Mouse (Mus musculus) retina, embryonic 14.5 days (tissue): Measurements from ENCODE around the gene Plcd4.
A peak's percentile ranks its signal among the peaks of the same experiment; 100 is the strongest.
"Not testable (repeated sequence)": the region's sequence is repeated elsewhere in the genome, so short reads cannot be mapped to it uniquely, and the experiment has no call there.

ENCODE experiments used
- DNase-seq: peaks from one replicate; pipeline ENCODE4 v3.0.0-alpha.2; 2015; ENCODE audit warnings: low spot score

The Plcd4 gene

DNA sequence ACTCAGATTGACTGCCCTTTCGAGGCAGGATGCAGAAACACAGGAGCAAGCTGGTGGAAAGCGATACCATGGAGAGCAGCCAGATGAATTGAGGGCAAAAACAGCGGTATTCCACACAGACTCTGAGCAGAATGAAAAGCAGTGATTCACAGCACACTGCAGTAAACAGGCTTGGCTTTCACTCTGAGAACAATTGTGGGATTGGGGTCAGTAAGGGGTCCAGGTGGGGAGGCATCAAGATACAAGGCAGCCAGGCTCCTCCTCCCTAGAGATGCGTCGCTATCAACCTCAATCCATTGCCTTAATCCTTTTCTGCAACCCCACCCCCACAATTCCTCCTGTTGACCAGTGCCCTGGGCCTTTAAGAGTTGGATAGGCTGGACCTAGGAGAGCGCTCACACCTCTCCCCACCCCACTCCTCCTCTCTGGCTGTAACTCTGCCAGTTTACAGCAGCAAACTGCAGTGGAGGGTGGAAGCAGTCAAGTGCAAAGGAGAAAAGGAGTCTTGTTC lies at the start of gene Plcd4:
Plcd4 (plus strand) TSS at position 438 of the 511 bp plus-strand sequence.
- DNase-seq = peak; percentile 56

DNA sequence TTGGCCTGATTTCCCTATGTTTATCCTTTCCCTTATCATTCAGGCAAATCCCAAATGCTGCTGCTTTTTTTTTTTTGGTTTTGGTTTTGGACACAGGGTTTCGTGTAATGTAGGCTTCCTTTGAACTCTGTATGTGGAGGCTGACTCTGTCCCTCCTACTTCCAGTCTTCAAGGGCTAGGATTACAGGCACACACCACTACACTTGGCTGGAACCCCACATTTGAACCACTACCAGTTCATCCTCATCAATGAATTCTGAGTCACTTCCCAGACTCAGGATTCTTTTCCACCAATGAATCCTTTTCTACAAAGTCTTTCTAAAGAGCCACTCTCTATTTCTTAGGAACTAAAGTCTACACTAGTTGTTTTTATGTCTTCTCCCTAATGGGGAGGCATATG lies 41.6 kb upstream of the Plcd4 start:
- DNase-seq = no peak

DNA sequence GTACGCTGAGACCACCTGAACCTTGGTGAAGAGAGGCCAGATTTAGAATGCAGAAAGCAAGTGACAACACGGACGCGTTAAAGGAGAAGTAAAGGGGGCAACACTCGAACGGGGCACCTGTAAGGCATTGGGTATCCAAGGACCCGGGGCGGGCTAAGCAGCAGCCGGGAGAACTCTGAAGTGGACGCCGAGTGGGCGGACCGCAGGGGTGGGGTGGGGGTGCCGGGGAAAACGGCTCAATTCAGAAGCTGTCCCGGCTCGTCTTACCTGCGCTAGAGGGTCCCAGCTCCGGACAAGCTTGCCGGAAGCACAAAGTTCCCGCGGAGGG lies 37.3 kb upstream of the Plcd4 start:
- DNase-seq = no peak

DNA sequence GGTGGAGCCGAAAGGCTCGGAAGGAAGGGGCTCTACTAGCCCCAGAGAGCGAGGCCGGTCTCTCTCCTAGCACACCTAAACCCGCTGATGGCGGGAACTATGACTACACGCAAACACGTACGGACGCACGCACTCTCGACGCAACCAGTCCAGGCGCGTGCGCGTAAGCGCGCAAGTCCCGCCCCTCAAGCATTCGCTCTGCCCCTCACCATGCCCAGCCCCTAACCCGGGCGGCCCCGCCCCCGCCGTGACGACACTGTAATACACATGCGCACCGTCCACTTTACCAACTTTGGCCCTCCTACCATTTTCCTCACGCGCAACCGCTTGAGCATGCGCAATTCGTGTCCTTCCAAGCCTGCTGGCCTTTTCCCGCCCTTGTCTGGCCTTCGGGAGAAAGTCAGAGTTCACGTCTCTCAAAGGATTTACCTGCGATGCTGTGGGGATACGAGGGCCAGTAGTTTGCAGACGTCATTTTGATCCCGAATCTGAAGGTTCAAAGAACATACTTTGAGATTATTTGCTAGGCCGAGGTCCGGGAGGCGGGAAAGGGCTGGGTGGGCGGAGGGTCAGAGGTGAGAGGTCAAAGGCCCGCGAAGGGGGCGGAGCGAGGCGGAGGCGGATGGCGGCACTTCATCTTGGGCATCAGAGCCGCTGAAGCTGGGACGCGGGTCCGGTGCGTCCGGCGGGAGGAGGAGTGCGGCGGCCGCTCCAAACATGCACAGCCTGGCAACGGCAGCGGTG lies 36.8 kb upstream of the Plcd4 start, which contains the start of gene Cnot9:
Cnot9 (plus strand) TSS at position 338 of the 744 bp plus-strand sequence.
- DNase-seq = peak; percentile 99

DNA sequence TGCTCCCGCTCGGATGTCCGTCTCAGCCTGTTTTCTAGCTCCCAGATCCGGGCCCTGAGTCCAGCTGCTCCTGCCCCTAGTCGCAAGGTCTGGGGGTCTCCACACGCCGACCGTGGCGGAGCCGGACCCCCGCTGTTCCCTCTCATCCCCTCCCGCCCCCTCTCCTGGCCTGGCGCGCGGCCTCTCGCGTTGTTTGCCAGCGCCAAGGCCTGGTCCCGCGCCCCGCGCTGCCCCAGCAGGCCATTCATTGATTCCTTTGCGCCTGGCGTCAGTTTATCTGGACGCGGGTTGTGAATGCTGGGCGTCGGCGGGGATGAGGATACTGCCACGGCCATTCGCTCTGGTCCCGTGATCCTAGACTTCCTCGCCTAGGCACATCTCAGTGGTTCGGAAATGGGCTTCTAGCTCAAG lies 36.2 kb upstream of the Plcd4 start:
- peak; percentile 87 for DNase-seq

DNA sequence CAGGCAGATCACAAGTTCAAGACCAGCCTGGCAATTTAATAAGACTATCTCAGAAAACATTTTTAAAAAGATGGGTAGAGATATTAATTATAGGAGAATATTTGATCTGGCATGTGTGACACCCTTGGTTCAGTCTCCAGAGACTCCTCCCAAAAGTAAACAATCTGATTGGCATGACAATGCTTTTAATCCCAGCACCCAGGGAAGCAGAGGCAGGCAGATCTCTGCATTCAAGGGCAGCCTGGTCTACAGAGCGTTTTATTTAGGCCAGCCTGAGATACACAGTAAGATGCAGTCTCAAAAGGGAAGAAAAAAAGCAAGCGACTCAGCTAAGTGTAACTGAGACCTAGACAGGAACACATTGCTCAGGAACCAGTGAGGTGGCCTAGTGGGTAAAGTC lies 34.9 kb upstream of the Plcd4 start:
- DNase-seq = no peak

DNA sequence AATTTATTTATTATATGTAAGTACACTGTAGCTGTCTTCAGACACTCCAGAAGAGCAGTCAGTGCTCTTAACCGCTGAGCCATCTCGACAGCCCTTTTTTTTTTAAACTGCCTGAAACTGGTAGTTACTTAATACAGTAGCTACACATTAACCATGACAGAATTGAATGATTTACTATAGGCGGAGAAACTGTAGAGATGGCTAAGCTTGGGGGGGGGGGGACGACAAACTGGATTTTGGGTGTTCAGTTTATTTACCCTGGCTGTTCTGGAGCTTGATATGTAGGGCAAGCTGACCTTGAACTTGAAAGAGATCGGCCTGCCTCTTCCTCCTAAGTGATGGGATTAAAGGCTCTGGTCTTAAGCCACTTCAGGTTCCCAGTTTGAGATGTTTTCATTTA lies 31.4 kb upstream of the Plcd4 start:
- DNase-seq = no peak

DNA sequence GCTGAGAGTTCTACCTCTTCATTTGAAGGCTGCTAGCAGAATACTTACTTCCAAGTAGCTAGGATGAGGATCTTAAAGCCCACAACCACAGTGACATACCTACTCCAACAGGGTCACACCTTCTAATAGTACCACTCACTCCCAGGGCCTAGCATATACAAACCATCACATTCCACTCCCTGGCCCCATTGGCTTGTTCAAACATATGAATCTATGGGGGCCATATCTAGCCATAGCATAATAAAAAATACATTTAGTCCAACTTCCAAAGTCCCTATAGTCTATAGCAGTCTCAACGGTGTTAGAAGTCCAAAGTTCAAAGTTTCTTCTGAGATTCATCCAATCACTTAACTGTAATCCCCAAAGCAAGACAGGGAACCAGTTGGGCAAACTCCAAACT lies 29.7 kb upstream of the Plcd4 start:
- not testable (repeated sequence) for DNase-seq

DNA sequence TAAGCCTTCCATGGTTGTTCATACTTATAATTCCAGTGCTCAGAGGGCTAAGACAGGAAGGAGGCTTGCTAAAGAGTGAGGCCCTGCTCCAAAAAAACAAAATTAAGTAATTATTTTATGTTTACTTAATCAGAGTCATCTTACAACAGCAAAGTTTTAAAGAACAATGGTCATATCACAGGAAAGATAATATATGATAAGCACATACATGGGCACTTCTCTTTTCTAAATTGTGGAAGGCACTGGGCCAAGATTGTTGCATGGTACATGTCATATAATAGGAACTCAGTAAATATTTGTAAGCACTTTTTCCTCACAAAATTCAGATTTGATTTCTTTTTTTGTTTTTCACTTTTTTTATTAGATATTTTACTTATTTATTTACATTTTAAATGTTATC lies 22.8 kb upstream of the Plcd4 start:
- DNase-seq = no peak

DNA sequence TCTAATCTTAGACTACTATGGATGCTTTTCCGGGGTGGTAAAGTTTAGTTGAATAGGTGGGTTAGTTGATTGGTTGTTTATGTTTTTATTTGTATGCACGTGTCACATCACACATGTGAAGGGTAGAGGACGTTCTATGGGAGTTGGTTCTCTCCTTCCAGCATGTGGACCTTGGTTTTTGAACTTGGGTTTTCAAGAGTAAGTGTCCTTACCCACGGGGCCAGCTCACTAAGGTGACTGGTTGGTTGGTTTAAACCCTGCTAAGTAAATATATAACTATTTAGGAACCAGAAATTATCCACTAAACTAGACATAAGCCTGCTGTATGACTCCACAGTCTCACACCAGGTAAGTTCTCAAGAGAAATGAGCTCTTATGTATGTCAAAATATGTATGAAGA lies 17.9 kb upstream of the Plcd4 start:
- no peak for DNase-seq

DNA sequence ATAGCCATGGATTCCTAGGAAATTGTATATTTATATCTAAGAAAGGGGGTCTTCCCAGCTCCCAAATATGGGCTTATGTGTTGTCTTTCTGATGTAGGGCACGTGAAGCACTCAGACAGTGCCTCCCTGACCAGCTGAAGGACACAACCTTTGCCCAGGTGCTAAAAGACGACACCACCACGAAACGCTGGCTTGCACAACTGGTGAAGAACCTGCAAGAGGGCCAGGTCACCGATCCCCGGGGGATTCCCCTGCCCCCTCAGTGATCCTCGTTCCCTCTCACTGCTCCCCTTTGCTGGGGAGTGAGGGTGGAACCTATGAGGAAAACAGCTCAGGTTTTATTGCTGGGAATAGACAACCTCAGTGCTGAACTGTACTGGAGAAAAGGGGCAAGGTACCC lies 14.1 kb upstream of the Plcd4 start:
- no peak for DNase-seq

DNA sequence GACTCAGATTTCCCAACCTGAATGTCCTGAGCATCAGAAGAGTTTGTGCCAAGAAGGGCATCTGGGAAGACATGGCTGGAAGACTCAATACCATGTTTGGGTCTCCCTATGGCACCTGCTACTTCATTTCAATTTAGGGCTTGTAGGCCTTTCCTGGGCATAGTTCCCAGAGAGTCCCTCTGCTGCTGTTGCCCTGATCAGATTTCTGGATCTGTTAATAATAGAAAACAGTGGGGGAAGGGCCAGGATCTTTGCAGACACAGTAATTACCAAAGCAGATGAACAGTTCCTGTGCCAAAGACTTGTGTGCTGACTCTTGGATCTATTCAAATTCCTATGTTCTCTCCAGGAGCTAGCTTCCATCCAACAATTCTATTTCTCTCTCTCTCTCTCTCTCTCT lies 4.0 kb upstream of the Plcd4 start:
- DNase-seq = no peak

DNA sequence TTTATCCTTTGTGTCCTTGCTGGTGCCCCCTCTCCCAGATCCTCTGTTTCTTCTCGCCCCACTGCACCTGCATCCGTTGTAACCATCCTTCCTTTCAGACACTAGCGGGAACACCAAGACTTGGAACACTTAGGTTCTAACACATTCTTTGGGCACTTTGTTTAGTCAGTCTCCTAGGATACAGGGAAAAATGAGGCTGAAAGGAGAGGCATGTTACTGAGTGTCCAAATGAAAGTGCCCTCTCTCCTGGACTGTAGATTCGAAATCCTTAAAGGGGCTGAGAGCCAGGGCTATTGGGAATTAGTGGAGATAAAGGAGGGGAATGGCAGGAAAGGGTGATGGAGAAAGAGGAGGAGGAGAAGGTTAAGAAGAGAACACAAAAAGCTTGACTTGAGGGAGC lies 1.5 kb downstream of the Plcd4 start, which contains the start of gene Usp37:
Usp37 (minus strand) TSS at position 101 of the 400 bp plus-strand sequence.
- DNase-seq = no peak

DNA sequence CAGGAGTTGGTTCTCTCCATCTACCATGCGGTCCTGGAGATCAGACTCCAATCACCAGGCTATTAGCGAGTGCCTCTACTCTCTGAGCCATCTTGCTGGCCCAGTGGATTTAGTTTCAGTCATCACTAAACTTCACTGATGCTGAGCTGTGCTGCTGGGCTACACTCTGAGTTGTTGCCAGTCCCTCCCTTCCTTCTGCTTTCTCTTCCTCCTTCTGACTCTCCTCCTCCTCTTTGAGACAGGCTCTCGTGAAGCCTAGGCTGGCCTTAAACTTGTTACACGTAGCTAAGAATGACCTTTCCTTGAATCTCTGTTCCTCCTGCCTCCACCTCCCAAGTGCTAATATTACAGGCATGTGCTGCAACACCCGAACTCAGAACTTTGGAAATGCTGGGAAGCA lies 16.4 kb downstream of the Plcd4 start:
- DNase-seq = no peak

DNA sequence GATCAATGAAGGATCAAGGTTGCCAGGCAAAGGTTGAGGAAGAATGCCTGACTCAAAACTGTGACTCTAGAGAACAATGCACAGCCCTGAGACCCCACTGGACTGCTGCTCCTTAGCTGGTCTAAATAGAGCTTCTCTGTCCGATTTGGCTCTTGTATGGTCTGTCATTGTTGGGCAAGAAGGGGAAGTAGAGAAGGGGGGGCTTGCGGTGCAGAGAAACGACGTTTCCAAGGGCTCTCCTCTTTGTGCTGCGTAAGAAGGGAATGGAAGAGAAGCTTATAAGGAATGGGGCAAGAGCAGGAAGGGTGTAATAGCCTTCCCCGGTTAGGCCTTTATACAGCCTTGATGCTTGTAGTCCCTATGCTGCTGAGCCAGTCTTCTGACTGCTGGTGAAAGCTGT lies 23.1 kb downstream of the Plcd4 start:
- DNase-seq = no peak

DNA sequence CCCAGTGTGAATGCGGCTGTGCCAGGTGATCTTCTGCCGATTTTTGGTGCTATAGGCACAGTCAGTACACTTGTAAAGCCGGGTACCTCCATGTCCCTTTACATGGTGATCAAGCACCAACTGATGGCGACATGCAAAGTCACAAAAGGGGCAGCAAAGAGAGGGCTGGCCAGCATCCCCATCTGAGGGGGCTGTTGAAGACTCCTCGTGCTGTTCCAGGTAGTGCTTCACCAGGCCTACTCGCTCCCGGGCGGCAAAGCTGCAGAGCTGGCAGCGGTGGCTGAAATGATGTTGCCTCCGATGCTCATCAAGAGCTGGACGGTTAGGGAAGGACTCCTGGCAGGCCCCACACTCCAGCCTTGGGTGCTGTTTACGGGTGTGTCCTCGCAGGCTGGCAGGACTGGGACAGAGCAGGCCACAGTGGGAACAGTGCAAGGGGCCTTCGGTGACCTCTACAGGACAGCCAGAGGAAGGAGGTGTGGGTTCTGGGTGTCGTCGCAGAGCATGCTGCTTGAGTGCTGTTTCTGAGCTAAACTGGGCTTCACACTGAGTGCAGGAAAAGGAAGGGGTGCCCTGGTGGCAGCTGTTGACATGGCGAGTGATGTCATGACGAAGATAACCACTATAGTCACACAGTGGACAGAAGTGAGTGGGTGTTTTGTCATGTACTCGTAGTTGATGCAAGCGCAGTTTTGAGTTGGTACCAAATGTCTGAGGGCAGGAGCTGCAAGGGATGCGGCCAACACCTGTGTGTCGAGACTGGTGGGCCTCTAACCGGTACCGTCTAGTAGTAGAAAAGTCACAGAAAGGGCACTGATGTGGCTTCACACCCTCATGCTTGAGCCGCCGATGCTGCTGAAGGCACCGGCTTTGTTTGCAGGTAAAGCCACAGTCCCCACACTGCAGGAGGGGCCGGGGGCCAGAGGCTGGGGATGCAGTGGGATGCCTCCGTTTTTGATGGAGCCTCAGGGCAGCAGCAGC lies 27.3 kb downstream of the Plcd4 start:
- DNase-seq = no peak

DNA sequence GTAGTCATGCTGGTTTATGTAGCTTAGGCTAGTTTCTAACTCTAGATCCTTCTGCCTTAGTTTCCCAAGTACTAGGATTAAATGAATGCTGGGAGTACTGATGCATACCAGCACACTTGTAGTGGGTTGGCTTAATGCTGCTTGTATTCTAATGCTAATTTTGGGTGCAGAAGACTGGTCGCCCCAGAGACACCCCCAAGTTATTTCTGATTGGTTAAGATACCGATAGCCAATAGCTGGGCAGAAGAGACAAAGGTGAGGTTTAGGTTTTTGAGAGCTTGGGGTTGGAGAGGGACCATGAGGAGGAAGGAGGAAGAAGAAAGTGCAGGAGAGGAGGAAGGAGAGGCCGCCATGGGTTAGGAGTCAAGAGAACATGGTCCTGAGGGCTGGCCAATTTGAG lies 39.9 kb downstream of the Plcd4 start:
- DNase-seq = no peak

DNA sequence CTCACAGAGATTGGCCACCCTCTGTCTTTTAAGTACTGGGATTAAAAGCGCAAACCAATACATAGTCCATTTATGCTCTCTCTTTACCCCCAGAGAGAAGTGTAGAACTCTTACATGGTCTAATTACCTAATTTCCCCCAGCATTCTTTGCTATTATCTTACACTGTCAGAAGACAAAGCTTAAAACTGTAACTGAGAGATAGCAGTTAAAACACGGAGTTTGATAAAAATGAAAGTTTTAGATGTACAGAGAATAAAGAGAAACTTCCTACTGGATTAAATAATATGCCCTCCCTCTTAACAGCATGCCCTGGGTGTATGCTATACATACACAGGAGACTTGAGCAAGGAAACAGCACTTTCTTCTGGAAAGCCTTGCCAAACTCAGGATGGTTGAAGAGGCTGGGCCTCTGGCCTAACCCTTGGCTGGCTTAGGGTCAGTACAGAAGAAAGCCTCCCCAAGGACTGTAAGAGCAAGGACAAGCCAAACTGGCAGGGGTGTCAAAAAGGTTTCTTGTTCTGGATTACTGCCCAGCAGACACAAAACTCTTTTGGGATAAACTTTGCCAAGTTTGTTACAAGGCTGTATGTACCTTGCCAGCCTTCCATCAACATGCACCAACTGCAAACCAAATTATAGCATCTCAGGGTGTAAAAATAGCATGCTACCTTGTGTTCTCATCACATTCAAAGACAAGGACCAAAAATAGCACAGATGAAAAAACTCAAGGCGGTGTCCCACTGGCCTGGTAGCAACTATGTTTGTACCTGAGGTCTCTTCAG lies 42.1 kb downstream of the Plcd4 start:
- DNase-seq = no peak

DNA sequence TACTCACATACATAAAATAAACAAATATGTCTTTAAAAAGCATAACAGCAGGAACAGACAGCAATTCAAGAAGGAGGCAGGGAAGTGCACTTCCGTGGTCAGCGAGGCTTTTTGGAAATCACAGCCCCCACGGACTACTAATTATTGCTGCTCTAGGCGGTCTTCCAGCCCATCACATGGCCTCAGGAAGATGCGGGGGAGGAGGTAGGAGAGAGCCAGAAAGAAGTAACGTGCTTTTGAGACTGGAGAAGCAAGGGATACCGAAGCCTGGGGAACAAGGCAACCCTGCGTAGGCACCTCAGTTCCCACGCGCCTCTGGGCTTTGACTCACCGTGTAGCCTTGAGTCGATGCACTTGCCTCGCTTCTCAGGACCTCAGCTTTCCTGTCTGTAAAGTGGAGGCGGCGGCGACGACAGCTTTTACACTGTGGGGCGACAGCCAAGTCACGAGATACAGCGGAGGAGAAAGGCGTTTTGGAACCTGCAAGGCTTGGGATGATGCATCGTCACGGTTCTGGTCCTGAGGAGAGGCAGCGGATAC lies 44.6 kb downstream of the Plcd4 start:
- no peak for DNase-seq

DNA sequence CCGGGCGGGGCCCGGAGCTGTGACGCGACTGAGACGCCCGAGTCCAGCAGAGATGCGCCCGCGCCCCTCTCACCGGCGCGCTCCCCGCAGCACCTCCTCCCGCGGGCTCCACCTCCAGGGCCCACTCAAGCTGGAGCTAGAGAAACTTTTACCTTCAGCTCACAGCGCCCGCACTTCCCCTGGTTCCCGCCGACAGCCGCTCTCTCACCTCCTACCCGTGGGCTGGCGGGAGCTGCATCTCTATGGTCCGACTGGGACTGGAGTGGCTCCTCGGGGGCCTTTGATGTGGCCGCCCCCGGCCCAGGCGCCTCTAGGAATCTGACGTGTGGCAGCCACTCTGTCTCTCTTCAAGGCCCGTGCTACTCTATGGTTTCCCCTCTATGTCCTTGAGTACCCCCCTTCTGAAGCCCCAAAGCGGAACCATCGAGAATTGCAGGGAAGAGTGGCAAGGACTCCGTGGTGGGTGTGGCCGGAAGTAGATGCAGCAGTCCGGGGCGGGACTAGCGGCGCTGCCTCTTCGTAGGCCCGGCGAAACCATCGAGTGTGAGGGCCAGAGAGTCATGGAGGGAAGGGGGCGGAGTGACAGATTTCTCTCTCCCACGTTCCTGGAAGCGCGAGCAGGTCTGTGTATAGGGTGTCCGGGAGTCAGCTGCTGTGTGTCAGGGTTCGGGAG lies 45.2 kb downstream of the Plcd4 start, which contains the start of the genes Zfp142 and Bcs1l:
Zfp142 (minus strand) TSS at position 474 of the 673 bp plus-strand sequence.
Bcs1l (plus strand) TSS at position 517 of the 673 bp plus-strand sequence.
- peak; percentile 99 for DNase-seq

DNA sequence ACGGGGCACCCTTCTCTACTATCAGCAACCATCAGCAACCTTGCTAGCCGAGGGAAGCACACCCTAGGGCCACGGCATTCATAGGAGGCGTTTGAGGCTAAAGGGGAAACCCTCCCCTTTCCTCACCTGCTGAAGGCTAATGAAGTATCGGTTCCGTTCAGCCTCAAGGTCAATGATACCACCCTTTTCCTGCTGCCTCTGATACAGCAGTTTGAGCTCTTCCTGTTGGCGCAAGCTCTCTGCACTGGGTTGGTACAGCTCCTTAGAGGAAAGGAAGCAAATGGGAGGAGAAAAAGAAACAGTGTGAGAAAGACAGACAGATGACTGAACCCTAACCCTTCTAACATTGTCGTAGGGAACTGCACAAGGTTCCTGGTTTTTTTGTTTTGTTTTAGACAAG lies 51.7 kb downstream of the Plcd4 start:
- no peak for DNase-seq
